Mouse (Mus musculus) liver, adult 2 months (tissue): ENCODE data around the gene Lpin3.

Experiments
- CTCF ChIP-seq: fragments of 200-500 bp; IDR thresholded peaks from 2 replicates; pipeline ENCODE4 v1.5.1; 2011; ENCODE audit warnings: low read depth, low read length, control low read depth
- POLR2A ChIP-seq: fragments of 200-500 bp; IDR thresholded peaks from 2 replicates; pipeline ENCODE4 v1.6.1; 2011; ENCODE audit warnings: low read length, control low read depth; ENCODE audit not compliant: insufficient read depth; ENCODE audit errors: extremely low read depth

DNA sequence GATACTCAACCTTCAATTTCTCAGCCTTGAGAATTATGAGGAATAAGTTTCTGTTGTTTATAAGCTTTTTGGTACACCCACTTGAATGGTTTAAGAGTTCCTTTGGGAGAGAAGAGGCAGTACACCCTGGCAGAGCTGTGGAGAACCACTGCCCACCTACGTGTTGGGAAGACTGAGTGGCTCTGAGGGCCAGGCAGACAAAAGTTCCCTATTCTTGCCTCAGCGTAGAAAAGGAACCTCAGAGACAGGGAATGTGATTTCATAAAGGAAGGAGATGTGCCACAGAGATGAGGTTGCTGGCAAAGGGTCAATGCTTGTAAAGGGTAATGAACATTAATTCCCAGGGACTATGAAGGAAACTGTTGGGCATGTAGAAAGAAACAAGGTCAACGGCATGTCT, 74.1 kb downstream of the Lpin3 start:
- TF ChIP-seq CTCF (no peak), POLR2A (no peak)
